Mouse (Mus musculus) heart, postnatal 14 days (tissue): ENCODE measurements around the gene Vmn2r32. TPM values are rescaled to one million over a fixed set of nuclear protein-coding genes. Genes with fewer than 3 reads are reported as not detected.
"Not testable (repeated sequence)": the region's sequence is repeated elsewhere in the genome, so short reads cannot be mapped to it uniquely, and the experiment has no call there.

ENCODE experiments used
- DNase-seq, 2 experiments: peaks; one replicate each; pipeline ENCODE4 v3.0.0; 2021 to 2022
- intact Hi-C: fragments of 180-260 bp; cut with DNase I; formaldehyde crosslinking; loops from one replicate; pipeline ENCODE4 v1.15.1; 2025
- long read RNA-seq, 2 experiments: library from polyadenylated mRNA; stranded (forward); transcript quantifications; one replicate each; pipeline ENCODE4 v2.0.0; 2021
- total RNA-seq, 2 experiments: library from RNA; stranded (reverse); gene quantifications; 2 replicates each; pipeline ENCODE4 v1.2.3; 2021

Gene Vmn2r32
- total RNA-seq = not detected
- long read RNA-seq, experiment 1 = 0 reads
- long read RNA-seq, experiment 2 = 0 reads

GRCm38 (mm10) chr7:7479918-7480317, at the start of gene Vmn2r32:
TSS of gene Vmn2r32 (minus strand) at chr7:7480018.
- intact Hi-C loops = not testable (repeated sequence)

More at GRCm38 (mm10) chr7:7479918-7480317, at the start of gene Vmn2r32:
- not testable (repeated sequence) for DNase-seq

Other genes starting within 250 kb of the Vmn2r32 start
- gene Vmn2r29, start 232.7 kb downstream of the Vmn2r32 start, total RNA-seq = under 1 TPM in 1 of 2 experiments, not detected in 1; 0.15 TPM
- gene Gm45844, start 201.7 kb downstream of the Vmn2r32 start, total RNA-seq = 1 to 10 TPM in 1 of 2 experiments, under 1 TPM in 1; 0.46 to 2.0 TPM
- 10 to 100 TPM; 48.8 to 53.4 TPM for gene Clcn4, start 179.2 kb downstream of the Vmn2r32 start, total RNA-seq
- gene Vmn2r30, start 142.4 kb downstream of the Vmn2r32 start, total RNA-seq = not detected
- under 1 TPM in 1 of 2 experiments, not detected in 1; 0.39 TPM for gene Gm45783, start 105.4 kb downstream of the Vmn2r32 start, total RNA-seq
- gene Vmn2r31, start 80.3 kb downstream of the Vmn2r32 start, total RNA-seq = not detected
- gene Vmn2r33, start 86.8 kb upstream of the Vmn2r32 start, total RNA-seq = not detected
- not detected for gene Vmn2r34, start 209.5 kb upstream of the Vmn2r32 start, total RNA-seq